Mouse (Mus musculus) cortical plate, adult 2 months (tissue): ENCODE measurements around the gene Pdcd4.

Source experiments
- CTCF ChIP-seq: fragments of 200-500 bp; IDR thresholded peaks from 2 replicates; pipeline ENCODE4 v1.5.1; 2011; ENCODE audit warnings: mild to moderate bottlenecking, control low read depth, low read length; ENCODE audit not compliant: insufficient read depth; ENCODE audit errors: extremely low read depth
- POLR2A ChIP-seq: fragments of 200-500 bp; IDR thresholded peaks from 2 replicates; pipeline ENCODE4 v1.6.1; 2011; ENCODE audit warnings: mild to moderate bottlenecking, low read length, control low read depth; ENCODE audit not compliant: insufficient read depth; ENCODE audit errors: extremely low read depth

GRCm38 (mm10) chr19:53890274-53890673 lies 1.8 kb upstream of the Pdcd4 start:
- TF ChIP-seq CTCF (no peak), POLR2A (no peak)
